Mouse (Mus musculus): ENCODE measurements at regions not wholly inside any gene's neighbourhood (a gene's known extent, or its start where the extent isn't known, plus 50 kb on each side); places are given as distances from the start of the nearest gene placed in this dataset.
"Not testable (repeated sequence)": the region's sequence is repeated elsewhere in the genome, so short reads cannot be mapped to it uniquely, and the experiment has no call there.

- Histone ChIP-seq H3K9ac (ENCODE audit: insufficient read depth, low read depth, low read length, poor library complexity, severe bottlenecking) (no peak overlapping the region), H3K9me3 (ENCODE audit: control insufficient read depth, insufficient read depth, low read depth, low read length) (no peaks in the 10 kb centered on the region), H3K36me3 (ENCODE audit: control insufficient read depth, insufficient read depth, low read length, poor library complexity, severe bottlenecking) (no peaks in the 10 kb centered on the region), H3K4me1 (ENCODE audit: control insufficient read depth in 2 of 2, insufficient read depth in 2 of 2, low read length in 2 of 2, poor library complexity in 1 of 2) (no peaks in the 10 kb centered on the region), H3K4me3 (ENCODE audit: insufficient read depth in 1 of 2, low read depth in 1 of 2, low read length in 2 of 2, poor library complexity in 1 of 2, severe bottlenecking in 1 of 2) (no peak overlapping the region), H3K27ac (ENCODE audit: insufficient read depth, low read depth, low read length, poor library complexity, severe bottlenecking) (no peak overlapping the region)
- no peak for DNase-seq (ENCODE audit: low read depth, low spot score)
- in situ Hi-C loops (cut with MboI; ENCODE audit: low sequenced_read_pairs in 2 of 2, unreplicated experiment in 2 of 2): no loop called here
- TF ChIP-seq ZNF384 (IDR thresholded peaks at IDR 0.05; ENCODE audit: low read depth, low read length) (no peak), ZC3H11A (IDR thresholded peaks at IDR 0.05; ENCODE audit: borderline replicate concordance, low read depth, low read length) (no peak)
Observed at GRCm38 (mm10) chr12:114615712-114616111, 1072.0 kb downstream of the Adam6a start.

DNA sequence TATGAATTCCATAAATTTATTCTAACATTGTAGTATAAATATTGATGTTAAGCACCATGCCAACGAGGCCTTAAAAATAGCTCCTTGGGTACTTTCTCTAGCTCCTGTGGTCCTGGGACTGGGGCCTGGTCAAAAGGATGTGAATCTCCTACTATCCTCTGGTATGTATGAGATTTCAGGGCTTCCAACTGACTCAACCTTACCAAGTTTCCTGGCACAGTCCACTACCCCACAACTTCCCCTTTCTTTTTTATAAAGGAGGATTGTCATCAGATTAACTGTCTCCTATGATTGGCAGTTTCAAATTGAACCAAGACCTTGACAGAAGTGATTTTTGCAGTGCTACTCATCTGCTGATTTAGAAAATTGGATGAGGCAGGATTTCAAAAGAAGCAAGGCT is 1097.4 kb downstream of the Adam6a start:
- in situ Hi-C loops (cut with MboI; ENCODE audit: low sequenced_read_pairs in 2 of 2, unreplicated experiment in 2 of 2): loop anchor here in 1 of 2 experiments (10.0 kb wide), 1 partner anchor 56 kb away; no protein-coding TSS in a partner anchor
- Histone ChIP-seq H3K9ac (ENCODE audit: insufficient read depth, low read depth, low read length, poor library complexity, severe bottlenecking) (no peak overlapping the region), H3K9me3 (ENCODE audit: control insufficient read depth, insufficient read depth, low read depth, low read length) (no peaks in the 10 kb centered on the region), H3K4me1 (ENCODE audit: control insufficient read depth in 2 of 2, insufficient read depth in 2 of 2, low read length in 2 of 2, poor library complexity in 1 of 2) (no peaks in the 10 kb centered on the region), H3K4me3 (ENCODE audit: insufficient read depth in 1 of 2, low read depth in 1 of 2, low read length in 2 of 2, poor library complexity in 1 of 2, severe bottlenecking in 1 of 2) (no peak overlapping the region), H3K36me3 (ENCODE audit: control insufficient read depth, insufficient read depth, low read length, poor library complexity, severe bottlenecking) (no peaks in the 10 kb centered on the region), H3K27ac (ENCODE audit: insufficient read depth, low read depth, low read length, poor library complexity, severe bottlenecking) (no peak overlapping the region)
- no peak for TF ChIP-seq CHD2 (IDR thresholded peaks at IDR 0.05; ENCODE audit: low read depth, low read length)
- no peak for TF ChIP-seq HCFC1 (IDR thresholded peaks at IDR 0.05; ENCODE audit: borderline replicate concordance, insufficient read depth, low read length)
- no peak for TF ChIP-seq ZC3H11A (IDR thresholded peaks at IDR 0.05; ENCODE audit: borderline replicate concordance, low read depth, low read length)
- TF ChIP-seq MAFK (IDR thresholded peaks at IDR 0.05; ENCODE audit: insufficient read depth, low read depth, low read length): no peak
- TF ChIP-seq ZNF384 (IDR thresholded peaks at IDR 0.05; ENCODE audit: low read depth, low read length): no peak
- DNase-seq (ENCODE audit: low read depth, low spot score): no peak

DNA sequence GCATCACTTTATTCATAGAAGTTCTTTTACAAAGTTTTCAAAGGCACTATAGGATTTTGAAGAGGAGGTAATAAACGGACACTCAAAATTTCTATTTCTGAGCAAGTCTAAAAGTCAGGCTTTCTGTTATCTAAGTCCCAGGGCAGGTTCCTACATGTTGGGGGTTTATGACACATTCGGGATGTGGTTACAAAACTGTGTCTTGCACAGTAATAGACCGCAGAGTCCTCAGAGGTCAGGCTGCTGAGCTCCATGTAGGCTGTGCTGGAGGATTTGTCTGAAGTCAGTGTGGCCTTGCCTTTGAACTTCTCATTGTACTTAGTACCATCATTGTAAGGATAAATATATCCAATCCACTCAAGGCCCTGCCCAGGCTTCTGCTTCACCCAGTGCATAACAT is 1102.7 kb downstream of the Adam6a start:
- H3K4me3 ChIP-seq (ENCODE audit: insufficient read depth in 1 of 2, low read depth in 1 of 2, low read length in 2 of 2, poor library complexity in 1 of 2, severe bottlenecking in 1 of 2): no peak overlapping the region
- no peaks in the 10 kb centered on the region for H3K4me1 ChIP-seq (ENCODE audit: control insufficient read depth in 2 of 2, insufficient read depth in 2 of 2, low read length in 2 of 2, poor library complexity in 1 of 2)
- TF ChIP-seq HCFC1 (IDR thresholded peaks at IDR 0.05; ENCODE audit: borderline replicate concordance, insufficient read depth, low read length) (no peak), ZC3H11A (IDR thresholded peaks at IDR 0.05; ENCODE audit: borderline replicate concordance, low read depth, low read length) (no peak), CHD2 (IDR thresholded peaks at IDR 0.05; ENCODE audit: low read depth, low read length) (no peak), ZNF384 (IDR thresholded peaks at IDR 0.05; ENCODE audit: low read depth, low read length) (no peak), MAFK (IDR thresholded peaks at IDR 0.05; ENCODE audit: insufficient read depth, low read depth, low read length) (no peak)
- no peak for DNase-seq (ENCODE audit: low read depth, low spot score)
- H3K27ac ChIP-seq (ENCODE audit: insufficient read depth, low read depth, low read length, poor library complexity, severe bottlenecking): no peak overlapping the region
- in situ Hi-C loops (cut with MboI; ENCODE audit: low sequenced_read_pairs in 2 of 2, unreplicated experiment in 2 of 2): loop anchor here in 1 of 2 experiments (10.0 kb wide), 1 partner anchor 62 kb away; no protein-coding TSS in a partner anchor
- no peaks in the 10 kb centered on the region for H3K36me3 ChIP-seq (ENCODE audit: control insufficient read depth, insufficient read depth, low read length, poor library complexity, severe bottlenecking)
- no peaks in the 10 kb centered on the region for H3K9me3 ChIP-seq (ENCODE audit: control insufficient read depth, insufficient read depth, low read depth, low read length)
- no peak overlapping the region for H3K9ac ChIP-seq (ENCODE audit: insufficient read depth, low read depth, low read length, poor library complexity, severe bottlenecking)

GRCm38 (mm10) chr12:114650432-114651101 is 1106.9 kb downstream of the Adam6a start:
- H3K36me3 ChIP-seq (ENCODE audit: control insufficient read depth, insufficient read depth, low read length, poor library complexity, severe bottlenecking); H3K4me1 ChIP-seq (ENCODE audit: control insufficient read depth in 2 of 2, insufficient read depth in 2 of 2, low read length in 2 of 2, poor library complexity in 1 of 2); H3K4me3 ChIP-seq (ENCODE audit: insufficient read depth in 1 of 2, low read depth in 1 of 2, low read length in 2 of 2, poor library complexity in 1 of 2, severe bottlenecking in 1 of 2); H3K27ac ChIP-seq (ENCODE audit: insufficient read depth, low read depth, low read length, poor library complexity, severe bottlenecking); in situ Hi-C loops (cut with MboI; ENCODE audit: low sequenced_read_pairs in 2 of 2, unreplicated experiment in 2 of 2); H3K9ac ChIP-seq (ENCODE audit: insufficient read depth, low read depth, low read length, poor library complexity, severe bottlenecking); DNase-seq (ENCODE audit: low read depth, low spot score); H3K9me3 ChIP-seq (ENCODE audit: control insufficient read depth, insufficient read depth, low read depth, low read length): not testable (repeated sequence)

DNA sequence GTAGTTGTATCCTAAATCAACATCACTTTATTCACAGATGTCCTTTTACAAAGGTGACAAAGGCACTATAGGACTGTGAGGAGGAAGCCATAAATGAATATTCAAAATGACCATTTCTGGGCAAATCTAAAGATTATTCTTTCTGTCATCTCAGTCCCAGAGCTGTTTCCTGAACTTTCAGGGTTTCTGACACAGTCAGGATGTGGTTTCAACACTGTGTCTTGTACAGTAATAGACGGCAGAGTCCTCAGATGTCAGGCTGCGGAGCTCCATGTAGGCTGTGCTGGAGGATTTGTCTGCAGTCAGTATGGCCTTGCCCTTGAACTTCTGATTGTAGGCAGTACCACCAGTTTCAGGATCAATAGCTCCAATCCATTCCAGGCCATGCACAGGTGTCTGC is 1113.4 kb downstream of the Adam6a start:
- H3K4me3 ChIP-seq (ENCODE audit: insufficient read depth in 1 of 2, low read depth in 1 of 2, low read length in 2 of 2, poor library complexity in 1 of 2, severe bottlenecking in 1 of 2); H3K9ac ChIP-seq (ENCODE audit: insufficient read depth, low read depth, low read length, poor library complexity, severe bottlenecking); H3K27ac ChIP-seq (ENCODE audit: insufficient read depth, low read depth, low read length, poor library complexity, severe bottlenecking); H3K36me3 ChIP-seq (ENCODE audit: control insufficient read depth, insufficient read depth, low read length, poor library complexity, severe bottlenecking); H3K4me1 ChIP-seq (ENCODE audit: control insufficient read depth in 2 of 2, insufficient read depth in 2 of 2, low read length in 2 of 2, poor library complexity in 1 of 2); DNase-seq (ENCODE audit: low read depth, low spot score); in situ Hi-C loops (cut with MboI; ENCODE audit: low sequenced_read_pairs in 2 of 2, unreplicated experiment in 2 of 2); H3K9me3 ChIP-seq (ENCODE audit: control insufficient read depth, insufficient read depth, low read depth, low read length): not testable (repeated sequence)

All from ES-E14 (cell line).